Mouse (Mus musculus) hindbrain, embryonic 16.5 days (tissue): ENCODE measurements around the gene Slc13a2. TPM values are rescaled to one million over a fixed set of nuclear protein-coding genes. Genes with fewer than 3 reads are reported as not detected.

Experiments
- ATAC-seq: fragments of 200-750 bp; cut with Nextera tagmentation; 2 replicates; pipeline ENCODE4 v1.8.0; 2017; ENCODE audit warnings: moderate TSS enrichment, moderate library complexity
- H3K27ac ChIP-seq: fragments of 300-500 bp; sonication (generic); 2 replicates; pipeline ENCODE4 v1.5.1; 2014; ENCODE audit warnings: low read depth, mild to moderate bottlenecking, control low read depth, low read length, moderate library complexity
- H3K27me3 ChIP-seq: fragments of 300-500 bp; sonication (generic); replicated peaks from 2 replicates; pipeline ENCODE4 v1.6.1; 2014; ENCODE audit warnings: low read length; ENCODE audit not compliant: control insufficient read depth, insufficient read depth
- H3K36me3 ChIP-seq: fragments of 300-500 bp; sonication (generic); 2 replicates; pipeline ENCODE4 v1.6.1; 2014; ENCODE audit warnings: mild to moderate bottlenecking, low read length, moderate library complexity, mixed read lengths; ENCODE audit not compliant: control insufficient read depth, insufficient read depth
- H3K4me1 ChIP-seq: fragments of 300-500 bp; sonication (generic); 2 replicates; pipeline ENCODE4 v1.6.1; 2014; ENCODE audit warnings: low read depth, low read length; ENCODE audit not compliant: control insufficient read depth, insufficient read depth
- H3K4me2 ChIP-seq: fragments of 300-500 bp; sonication (generic); 2 replicates; pipeline ENCODE4 v1.6.1; 2014; ENCODE audit warnings: mild to moderate bottlenecking, low read length, control low read depth, moderate library complexity
- H3K4me3 ChIP-seq: fragments of 300-500 bp; sonication (generic); 2 replicates; pipeline ENCODE4 v1.5.1; 2014; ENCODE audit warnings: mild to moderate bottlenecking, low read length, control low read depth, moderate library complexity
- H3K9ac ChIP-seq: fragments of 300-500 bp; sonication (generic); 2 replicates; pipeline ENCODE4 v1.6.1; 2014; ENCODE audit warnings: low read depth, mild to moderate bottlenecking, control low read depth, low read length, moderate library complexity
- H3K9me3 ChIP-seq: fragments of 300-500 bp; sonication (generic); 2 replicates; pipeline ENCODE4 v1.6.1; 2014; ENCODE audit warnings: mild to moderate bottlenecking, low read length, moderate library complexity; ENCODE audit not compliant: control insufficient read depth
- WGBS: fragments of 180-500 bp; shearing (Covaris S2); extraction: QIAGEN DNeasy Blood & Tissue Kit; methylation state at CpG from one replicate; pipeline ENCODE4 v1.1.7; 2014; 5-methylcytosine and 5-hydroxymethylcytosine counted together
- polyA plus RNA-seq: library from polyadenylated mRNA; unstranded; fragments of >200 nt; fragmentation: Nextera tagmentation; extraction: Ambion mirVana; gene quantifications from 2 replicates; pipeline ENCODE4 v1.2.1, GENCODE M21; 2015

Gene Slc13a2
- not detected in 2 replicates for polyA plus RNA-seq

DNA sequence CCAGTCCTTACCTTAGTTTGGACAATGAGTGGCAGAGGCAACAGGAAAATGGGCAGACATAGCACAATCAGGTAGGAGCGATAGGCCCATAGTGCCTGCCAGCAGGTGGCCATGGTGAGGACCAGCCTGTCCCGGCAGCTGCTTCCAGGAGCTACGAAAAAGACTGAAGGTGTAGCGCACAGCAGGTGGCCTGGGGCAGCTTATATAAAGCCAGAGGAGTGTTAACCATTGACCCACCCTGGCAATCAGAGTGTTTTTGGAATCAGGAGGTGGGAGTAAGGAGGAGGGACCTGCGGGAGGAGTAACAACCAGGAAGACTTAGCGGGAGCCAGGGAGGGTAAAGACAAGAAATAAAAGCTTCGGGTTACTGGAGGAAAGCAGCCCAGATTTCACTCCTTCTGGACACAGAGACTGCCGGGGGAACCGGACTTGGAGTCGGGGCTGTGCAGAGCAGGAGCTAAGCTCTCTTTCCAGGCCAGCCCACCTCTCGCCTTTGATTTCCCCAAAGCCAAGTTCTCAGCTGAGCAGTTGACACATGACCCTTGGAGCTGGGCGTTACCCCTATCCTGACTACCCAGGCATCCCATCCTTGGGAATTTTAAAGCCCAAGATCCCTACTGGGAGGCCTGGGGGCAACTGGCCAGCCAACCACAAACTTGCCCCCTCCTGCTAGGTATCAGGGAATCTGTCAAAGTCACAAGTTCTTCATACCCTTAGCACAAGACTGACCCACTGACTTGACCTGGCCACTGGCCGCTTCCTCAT lies at the start of gene Slc13a2:
TSS of gene Slc13a2 (minus strand) at position 163 of the 765 bp plus-strand sequence.
- no peak for ATAC-seq
- H3K4me3 ChIP-seq = no peak within 1 kb of the TSS
- 31% methylated on average over 13 of the region's 13 CpGs for WGBS
- no peaks in the 10 kb centered on the region for H3K4me1 ChIP-seq
- H3K36me3 ChIP-seq = no peaks in the 10 kb centered on the region
- no peaks in the 10 kb centered on the region for H3K9me3 ChIP-seq
- no peaks in the 10 kb centered on the region for H3K27me3 ChIP-seq
- H3K9ac ChIP-seq = no peak within 1 kb of the TSS
- no peak within 1 kb of the TSS for H3K27ac ChIP-seq
- H3K4me2 ChIP-seq = no peak within 1 kb of the TSS

DNA sequence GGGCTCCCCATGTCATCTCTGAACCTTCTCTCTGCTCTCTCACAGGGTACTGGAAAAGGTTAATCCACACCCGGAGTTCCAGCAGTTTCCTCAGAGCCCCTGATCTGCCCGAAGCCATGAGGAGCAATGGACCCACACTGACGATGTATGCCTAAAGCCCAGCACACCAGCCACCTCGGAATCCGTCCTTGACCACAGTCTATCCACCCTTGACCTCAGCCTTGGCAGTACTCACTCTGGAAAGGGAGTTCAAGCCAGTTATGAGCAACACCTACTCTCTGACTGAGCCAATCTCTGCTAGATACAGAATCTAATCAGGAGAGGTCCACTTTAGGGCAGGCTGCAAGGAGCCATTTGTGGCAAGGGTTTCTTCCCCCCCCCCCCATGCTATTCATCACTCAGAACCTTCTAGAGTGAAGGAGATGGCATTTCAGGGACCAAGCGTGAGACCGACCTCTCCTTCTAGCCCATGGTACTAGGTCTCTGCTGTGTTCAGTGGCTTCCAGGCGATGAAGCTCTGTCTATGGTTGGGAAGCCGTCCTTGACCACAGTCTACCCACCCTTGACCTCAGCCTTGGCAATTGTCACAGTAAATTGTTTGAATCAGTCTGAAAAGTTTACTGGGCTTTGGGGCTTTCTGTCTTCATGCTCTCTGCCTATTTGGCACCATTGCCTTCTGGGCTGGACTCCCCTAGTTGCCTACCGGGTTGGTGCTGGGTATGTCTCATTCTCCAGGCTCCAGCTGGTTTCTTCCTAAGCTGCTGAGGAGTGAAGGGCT lies 49.5 kb upstream of the Slc13a2 start:
- no peak overlapping the region for H3K4me3 ChIP-seq
- WGBS = 92% methylated on average over 10 of the region's 10 CpGs
- no peak for ATAC-seq

GRCm38 (mm10) chr11:78467932-78468331 lies 45.9 kb upstream of the Slc13a2 start:
- Histone ChIP-seq H3K4me3 (no peak overlapping the region), H3K9me3 (no peaks in the 10 kb centered on the region), H3K4me1 (peaks cover 16% of the 10 kb centered on the region), H3K4me2 (no peak overlapping the region), H3K27me3 (no peaks in the 10 kb centered on the region), H3K9ac (no peak overlapping the region), H3K27ac (no peak overlapping the region), H3K36me3 (no peaks in the 10 kb centered on the region; the same call in 1 of the 2 replicates)
- ATAC-seq = no peak
- 76% methylated on average over 3 of the region's 3 CpGs for WGBS

More for the DNA sequence above, 49.5 kb upstream of the Slc13a2 start:
- Histone ChIP-seq H3K4me1 (peaks cover 4% of the 10 kb centered on the region), H3K27ac (no peak overlapping the region), H3K36me3 (peaks cover 6% of the 10 kb centered on the region), H3K4me2 (no peak overlapping the region), H3K27me3 (no peaks in the 10 kb centered on the region), H3K9me3 (no peaks in the 10 kb centered on the region), H3K9ac (no peak overlapping the region)

DNA sequence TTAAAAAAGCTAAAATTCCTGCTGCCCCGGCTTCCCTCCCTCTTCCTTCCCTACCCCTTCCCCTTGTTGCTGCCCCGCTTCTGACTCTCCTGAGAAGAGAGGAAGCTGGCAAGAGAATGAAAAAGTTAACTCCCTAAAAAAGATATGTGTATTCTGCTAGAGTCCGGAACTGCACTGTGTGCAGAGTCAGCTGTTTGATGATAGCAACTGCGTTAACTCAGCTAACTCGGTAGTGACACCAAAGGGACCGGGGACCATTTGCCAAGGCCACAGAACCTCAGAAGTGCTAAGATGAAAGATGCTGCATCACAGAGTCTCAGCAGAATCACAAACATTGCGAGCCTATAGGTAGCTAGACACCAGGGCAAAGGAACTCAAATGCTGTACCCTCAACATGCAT lies 45.5 kb upstream of the Slc13a2 start:
- H3K4me2 ChIP-seq = no peak overlapping the region
- H3K9me3 ChIP-seq = no peaks in the 10 kb centered on the region
- no peaks in the 10 kb centered on the region for H3K27me3 ChIP-seq
- no peak overlapping the region for H3K9ac ChIP-seq
- WGBS = 83% methylated on average over 7 of the region's 7 CpGs
- H3K4me3 ChIP-seq = no peak overlapping the region
- no peak for ATAC-seq
- no peak overlapping the region for H3K27ac ChIP-seq
- peaks cover 16% of the 10 kb centered on the region for H3K4me1 ChIP-seq
- no peaks in the 10 kb centered on the region; the same call in 1 of the 2 replicates for H3K36me3 ChIP-seq

GRCm38 (mm10) chr11:78466242-78466912 lies 44.4 kb upstream of the Slc13a2 start:
- no peaks in the 10 kb centered on the region for H3K9me3 ChIP-seq
- H3K4me2 ChIP-seq = peak overlapping the region; percentile 86
- peak overlapping the region; percentile 74 for H3K4me3 ChIP-seq
- H3K27me3 ChIP-seq = no peaks in the 10 kb centered on the region
- no peaks in the 10 kb centered on the region for H3K36me3 ChIP-seq
- H3K9ac ChIP-seq = peak overlapping the region; percentile 87
- peak overlapping the region; percentile 89 for H3K27ac ChIP-seq
- H3K4me1 ChIP-seq = peaks cover 16% of the 10 kb centered on the region
- 49% methylated on average over 23 of the region's 23 CpGs for WGBS
- peak; percentile 34; the same call in 1 of the 2 replicates for ATAC-seq

- H3K9ac ChIP-seq = peak within 1 kb of the TSS; percentile 87
- H3K36me3 ChIP-seq = no peaks in the 10 kb centered on the region
- H3K4me1 ChIP-seq = peaks cover 16% of the 10 kb centered on the region
- no peaks in the 10 kb centered on the region for H3K27me3 ChIP-seq
- no peaks in the 10 kb centered on the region for H3K9me3 ChIP-seq
- peak within 1 kb of the TSS; percentile 86 for H3K4me2 ChIP-seq
- peak; percentile 91 for ATAC-seq
- H3K4me3 ChIP-seq = peak within 1 kb of the TSS; percentile 74
- WGBS = under 1% methylated on average over 41 of the region's 41 CpGs
- peak within 1 kb of the TSS; percentile 89 for H3K27ac ChIP-seq
Observed at GRCm38 (mm10) chr11:78465568-78466180, 43.7 kb upstream of the Slc13a2 start, which contains the start of gene Slc46a1. Slc46a1 (plus strand) TSS chr11:78465697.

GRCm38 (mm10) chr11:78465116-78465515 lies 43.1 kb upstream of the Slc13a2 start:
- peak overlapping the region; percentile 86 for H3K4me2 ChIP-seq
- H3K4me3 ChIP-seq = peak overlapping the region; percentile 74
- no peak for ATAC-seq
- no peaks in the 10 kb centered on the region for H3K9me3 ChIP-seq
- no peak overlapping the region; the same call in 1 of the 2 replicates for H3K27ac ChIP-seq
- peak overlapping the region; percentile 87 for H3K9ac ChIP-seq
- peaks cover 16% of the 10 kb centered on the region for H3K4me1 ChIP-seq
- H3K27me3 ChIP-seq = no peaks in the 10 kb centered on the region
- no peaks in the 10 kb centered on the region for H3K36me3 ChIP-seq
- 19% methylated on average over 9 of the region's 9 CpGs for WGBS

GRCm38 (mm10) chr11:78463286-78464036 lies 41.4 kb upstream of the Slc13a2 start:
- Histone ChIP-seq H3K27ac (no peak overlapping the region), H3K4me3 (no peak overlapping the region), H3K4me2 (no peak overlapping the region), H3K4me1 (peaks cover 16% of the 10 kb centered on the region), H3K9me3 (no peaks in the 10 kb centered on the region), H3K36me3 (no peaks in the 10 kb centered on the region), H3K27me3 (no peaks in the 10 kb centered on the region), H3K9ac (no peak overlapping the region)
- WGBS = 75% methylated on average over 13 of the region's 13 CpGs
- no peak for ATAC-seq
